Mouse (Mus musculus) MEL (cell line): ENCODE results near the gene Ltbp2. TPM values are rescaled to one million over a fixed set of nuclear protein-coding genes. Genes with fewer than 3 reads are reported as not detected.

Experiments
- DNase-seq: peaks from one replicate; pipeline ENCODE4 v3.0.0; 2011; ENCODE audit warnings: low read depth, low spot score
- H3K27ac ChIP-seq: 2 replicates; pipeline ENCODE4 v1.5.1; 2012; ENCODE audit warnings: low read depth, mild to moderate bottlenecking, control low read depth, low read length, moderate library complexity; ENCODE audit not compliant: control insufficient read depth
- H3K27me3 ChIP-seq, 2 experiments: fragments of 150-350 bp in 1 of 2; sonication (generic) in 1 of 2; 2 replicates each; pipeline ENCODE4 v1.6.1; 2012; ENCODE audit warnings: low read length in 2 of 2, mild to moderate bottlenecking in 2 of 2, improper control_type of control experiment in 1 of 2, moderate library complexity in 1 of 2; ENCODE audit not compliant: insufficient read depth in 2 of 2, control insufficient read depth in 1 of 2
- H3K36me3 ChIP-seq, 2 experiments: 2 replicates each; pipeline ENCODE4 v1.6.1; 2012 to 2014; ENCODE audit warnings: low read length in 2 of 2, improper control_type of control experiment in 1 of 2, inconsistent platforms in 1 of 2, mild to moderate bottlenecking in 1 of 2; ENCODE audit not compliant: insufficient read depth in 2 of 2, control insufficient read depth in 1 of 2
- H3K4me1 ChIP-seq, 2 experiments: fragments of 150-350 bp in 1 of 2; sonication (generic) in 1 of 2; 2 replicates each; pipeline ENCODE4 v1.6.1; 2012; ENCODE audit warnings: low read length in 2 of 2, improper control_type of control experiment in 1 of 2, mild to moderate bottlenecking in 1 of 2; ENCODE audit not compliant: insufficient read depth in 2 of 2, control insufficient read depth in 1 of 2
- H3K4me3 ChIP-seq, 2 experiments: fragments of 150-350 bp in 1 of 2; sonication (generic) in 1 of 2; 2 replicates each; pipeline ENCODE4 v1.5.1; 2012; ENCODE audit warnings: low read depth in 2 of 2, low read length in 2 of 2, mild to moderate bottlenecking in 2 of 2, moderate library complexity in 2 of 2, control low read depth in 1 of 2, improper control_type of control experiment in 1 of 2; ENCODE audit not compliant: control insufficient read depth in 1 of 2, insufficient read depth in 1 of 2
- H3K79me2 ChIP-seq: 2 replicates; pipeline ENCODE4 v1.6.1; 2012; ENCODE audit warnings: mild to moderate bottlenecking, low read length, moderate library complexity; ENCODE audit not compliant: control insufficient read depth, poor library complexity, insufficient read depth
- H3K9ac ChIP-seq: 2 replicates; pipeline ENCODE4 v1.6.1; 2012; ENCODE audit warnings: low read depth, mild to moderate bottlenecking, control low read depth, low read length, moderate library complexity; ENCODE audit not compliant: control insufficient read depth, poor library complexity, severe bottlenecking
- H3K9me3 ChIP-seq: fragments of 150-350 bp; sonication (generic); replicated peaks from 2 replicates; pipeline ENCODE4 v1.6.1; 2012; ENCODE audit warnings: mild to moderate bottlenecking, low read length, improper control_type of control experiment, moderate library complexity; ENCODE audit not compliant: insufficient read depth
- BHLHE40 ChIP-seq: IDR thresholded peaks from 2 replicates; pipeline ENCODE4 v1.6.1; 2012; ENCODE audit warnings: low read depth, mild to moderate bottlenecking, inconsistent platforms, low read length, improper control_type of control experiment, borderline replicate concordance
- CHD1 ChIP-seq: IDR thresholded peaks from 2 replicates; pipeline ENCODE4 v1.6.1; 2012; ENCODE audit warnings: low read depth, mild to moderate bottlenecking, inconsistent platforms, low read length, improper control_type of control experiment
- E2F4 ChIP-seq: IDR thresholded peaks from 2 replicates; pipeline ENCODE4 v1.6.1; 2011; ENCODE audit warnings: low read depth, low read length, improper control_type of control experiment, borderline replicate concordance
- EP300 ChIP-seq, 2 experiments: IDR thresholded peaks; 2 replicates each; pipeline ENCODE4 v1.6.1; 2011; ENCODE audit warnings: improper control_type of control experiment in 2 of 2, low read length in 2 of 2, low read depth in 1 of 2, mild to moderate bottlenecking in 1 of 2
- GATA1 ChIP-seq: IDR thresholded peaks from 2 replicates; pipeline ENCODE4 v1.6.1; 2011; ENCODE audit warnings: low read depth, low read length, improper control_type of control experiment
- HCFC1 ChIP-seq: IDR thresholded peaks from 2 replicates; pipeline ENCODE4 v1.6.1; 2012; ENCODE audit warnings: low read depth, mild to moderate bottlenecking, inconsistent platforms, low read length, improper control_type of control experiment, moderate library complexity
- MAFK ChIP-seq: IDR thresholded peaks from 2 replicates; pipeline ENCODE4 v1.6.1; 2011; ENCODE audit warnings: low read depth, mild to moderate bottlenecking, low read length, improper control_type of control experiment, borderline replicate concordance
- MAX ChIP-seq: IDR thresholded peaks from 2 replicates; pipeline ENCODE4 v1.6.1; 2011; ENCODE audit warnings: low read length, improper control_type of control experiment
- MAZ ChIP-seq: IDR thresholded peaks from 2 replicates; pipeline ENCODE4 v1.6.1; 2012; ENCODE audit warnings: low read depth, mild to moderate bottlenecking, inconsistent platforms, low read length, improper control_type of control experiment
- MEF2A ChIP-seq: IDR thresholded peaks from 2 replicates; pipeline ENCODE4 v1.6.1; 2014; ENCODE audit warnings: low read depth, mild to moderate bottlenecking, inconsistent platforms, low read length, improper control_type of control experiment; ENCODE audit not compliant: poor library complexity, insufficient replicate concordance, severe bottlenecking; ENCODE audit errors: extremely low read depth
- MYB ChIP-seq: IDR thresholded peaks from 2 replicates; pipeline ENCODE4 v1.6.1; 2011; ENCODE audit warnings: mild to moderate bottlenecking, low read depth, low read length, improper control_type of control experiment
- MYC ChIP-seq: IDR thresholded peaks from 2 replicates; pipeline ENCODE4 v1.6.1; 2011; ENCODE audit warnings: low read depth, mild to moderate bottlenecking, low read length, improper control_type of control experiment, moderate library complexity
- NELFE ChIP-seq: IDR thresholded peaks from 2 replicates; pipeline ENCODE4 v1.6.1; 2011; ENCODE audit warnings: low read depth, low read length, improper control_type of control experiment
- NRF1 ChIP-seq: IDR thresholded peaks from 2 replicates; pipeline ENCODE4 v1.6.1; 2014; ENCODE audit warnings: low read depth, mild to moderate bottlenecking, inconsistent platforms, low read length, improper control_type of control experiment, moderate library complexity; ENCODE audit not compliant: poor library complexity, insufficient read depth, severe bottlenecking
- POLR2A ChIP-seq, 2 experiments: IDR thresholded peaks; 2 replicates each; pipeline ENCODE4 v1.6.1; 2011 to 2012; ENCODE audit warnings: low read length in 2 of 2, mild to moderate bottlenecking in 2 of 2, control low read depth in 1 of 2, improper control_type of control experiment in 1 of 2, low read depth in 1 of 2, moderate library complexity in 1 of 2; ENCODE audit not compliant: control insufficient read depth in 1 of 2, insufficient read depth in 1 of 2, poor library complexity in 1 of 2
- POLR2AphosphoS5 ChIP-seq: IDR thresholded peaks from 2 replicates; pipeline ENCODE4 v1.6.1; 2012; ENCODE audit warnings: low read depth, borderline replicate concordance, mild to moderate bottlenecking, inconsistent platforms, low read length, moderate library complexity, mixed read lengths
- SMC3 ChIP-seq: IDR thresholded peaks from 2 replicates; pipeline ENCODE4 v1.6.1; 2011; ENCODE audit warnings: low read depth, low read length, improper control_type of control experiment
- TAL1 ChIP-seq: IDR thresholded peaks from 2 replicates; pipeline ENCODE4 v1.6.1; 2012; ENCODE audit warnings: mild to moderate bottlenecking, inconsistent platforms, low read length, moderate library complexity, mixed read lengths
- UBTF ChIP-seq: IDR thresholded peaks from 2 replicates; pipeline ENCODE4 v1.6.1; 2012; ENCODE audit warnings: low read depth, mild to moderate bottlenecking, inconsistent platforms, low read length, improper control_type of control experiment, moderate library complexity, borderline replicate concordance; ENCODE audit not compliant: insufficient read depth
- USF1 ChIP-seq: IDR thresholded peaks from 2 replicates; pipeline ENCODE4 v1.6.1; 2014; ENCODE audit warnings: low read depth, mild to moderate bottlenecking, inconsistent platforms, low read length, improper control_type of control experiment, moderate library complexity
- USF2 ChIP-seq, 2 experiments: IDR thresholded peaks; 2 replicates each; pipeline ENCODE4 v1.6.1; 2011 to 2012; ENCODE audit warnings: improper control_type of control experiment in 2 of 2, low read length in 2 of 2, borderline replicate concordance in 1 of 2, inconsistent platforms in 1 of 2, low read depth in 1 of 2, mild to moderate bottlenecking in 1 of 2; ENCODE audit not compliant: insufficient read depth in 1 of 2
- ZC3H11A ChIP-seq: IDR thresholded peaks from 2 replicates; pipeline ENCODE4 v1.6.1; 2012; ENCODE audit warnings: low read depth, mild to moderate bottlenecking, inconsistent platforms, low read length, improper control_type of control experiment
- ZKSCAN1 ChIP-seq: IDR thresholded peaks from 2 replicates; pipeline ENCODE4 v1.6.1; 2012; ENCODE audit warnings: low read depth, mild to moderate bottlenecking, inconsistent platforms, low read length, improper control_type of control experiment, moderate library complexity
- ZMIZ1 ChIP-seq: IDR thresholded peaks from 2 replicates; pipeline ENCODE4 v1.6.1; 2012; ENCODE audit warnings: low read depth, mild to moderate bottlenecking, inconsistent platforms, low read length, improper control_type of control experiment, moderate library complexity
- polyA plus RNA-seq, 2 experiments: library from polyadenylated mRNA; stranded (reverse) in 1 of 2; unstranded in 1 of 2; fragments of >175 nt in 1 of 2; fragments of >200 nt in 1 of 2; gene quantifications; 2 replicates each; pipeline versions ENCODE4 v1.2.1 to v1.2.4; 2012; ENCODE audit warnings: low replicate concordance in 2 of 2, low read depth in 1 of 2; ENCODE audit not compliant: insufficient read length in 2 of 2, insufficient read depth in 1 of 2, missing spikeins in 1 of 2
- total RNA-seq: library from RNA; depleted of rRNA; stranded (reverse); fragments of 300-350 nt; gene quantifications from 2 replicates; pipeline ENCODE4 v1.2.3, GENCODE M21; 2012

Gene Ltbp2
- total and polyA plus RNA-seq, 3 experiments = 0.01 to 0.08 TPM; not detected in 1

DNA sequence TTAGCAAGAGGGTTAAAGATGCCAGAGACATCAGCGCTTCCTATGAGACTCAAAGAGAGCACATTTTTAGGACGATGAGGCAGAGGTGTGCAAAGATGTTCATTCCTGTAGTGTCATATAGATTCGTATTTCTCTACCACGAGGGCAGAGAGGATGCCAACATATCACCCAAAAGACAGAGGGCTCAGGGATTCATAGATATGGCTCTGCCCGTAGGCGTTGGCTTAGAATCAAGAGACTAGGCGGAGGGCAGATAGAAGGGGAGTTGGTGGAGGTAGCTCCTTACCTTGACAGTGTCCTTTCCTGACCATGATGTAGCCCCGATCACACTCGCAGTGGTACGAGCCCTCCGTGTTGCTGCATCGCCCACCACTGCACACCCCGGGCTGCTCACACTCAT, 77.2 kb downstream of the Ltbp2 start:
- Histone ChIP-seq H3K9ac (no peak overlapping the region), H3K4me1 (peaks cover 0 to 5% of the 10 kb centered on the region in 2 experiments; a peak in 1 of 4 replicates), H3K4me3 (no peak overlapping the region), H3K27me3 (peaks cover 6 to 15% of the 10 kb centered on the region in 2 experiments; a peak in 2 of 4 replicates), H3K79me2 (no peaks in the 10 kb centered on the region), H3K9me3 (no peaks in the 10 kb centered on the region), H3K36me3 (no peaks in the 10 kb centered on the region), H3K27ac (no peak overlapping the region)
- TF ChIP-seq GATA1 = no peak
- TF ChIP-seq MYC = no peak
- no peak for TF ChIP-seq ZKSCAN1
- no peak for TF ChIP-seq MAZ
- no peak for TF ChIP-seq POLR2A (IDR thresholded peaks at IDR 0.05; ENCODE audit: control insufficient read depth in 1 of 2, insufficient read depth in 1 of 2, low read depth in 1 of 2, low read length in 2 of 2, poor library complexity in 1 of 2)
- no peak for TF ChIP-seq ZC3H11A
- no peak for TF ChIP-seq EP300 (IDR thresholded peaks at IDR 0.05; ENCODE audit: low read depth in 1 of 2, low read length in 2 of 2)
- no peak for TF ChIP-seq MEF2A
- no peak for TF ChIP-seq BHLHE40
- no peak for TF ChIP-seq NELFE
- no peak for DNase-seq

GRCm38 (mm10) chr12:84794647-84795046, 81.7 kb downstream of the Ltbp2 start:
- Histone ChIP-seq H3K27ac (no peak overlapping the region), H3K9ac (no peak overlapping the region), H3K27me3 (peaks cover 9 to 15% of the 10 kb centered on the region in 2 experiments; a peak in 3 of 4 replicates), H3K4me1 (no peaks in the 10 kb centered on the region), H3K4me3 (no peak overlapping the region), H3K36me3 (no peaks in the 10 kb centered on the region), H3K9me3 (no peaks in the 10 kb centered on the region), H3K79me2 (no peaks in the 10 kb centered on the region)
- no peak for DNase-seq
- TF ChIP-seq POLR2A (IDR thresholded peaks at IDR 0.05; ENCODE audit: control insufficient read depth in 1 of 2, insufficient read depth in 1 of 2, low read depth in 1 of 2, low read length in 2 of 2, poor library complexity in 1 of 2) = no peak
- TF ChIP-seq HCFC1 = no peak
- no peak for TF ChIP-seq GATA1
- TF ChIP-seq MYB = no peak
- TF ChIP-seq NRF1 = no peak
- no peak for TF ChIP-seq MAX
- TF ChIP-seq MAFK = no peak
- no peak for TF ChIP-seq TAL1
- TF ChIP-seq SMC3 = no peak
- no peak for TF ChIP-seq USF1
- TF ChIP-seq UBTF = no peak
- no peak for TF ChIP-seq ZMIZ1
- TF ChIP-seq EP300 (IDR thresholded peaks at IDR 0.05; ENCODE audit: low read depth in 1 of 2, low read length in 2 of 2) = no peak
- no peak for TF ChIP-seq POLR2AphosphoS5
- TF ChIP-seq USF2 (IDR thresholded peaks at IDR 0.05; ENCODE audit: borderline replicate concordance in 1 of 2, insufficient read depth in 1 of 2, low read depth in 1 of 2, low read length in 2 of 2) = no peak
- TF ChIP-seq CHD1 = no peak
- TF ChIP-seq E2F4 = no peak
